Mouse (Mus musculus) bone marrow, adult 2 months (tissue): ENCODE results near the gene Dcaf11.

Source experiments
- CTCF ChIP-seq: fragments of 200-500 bp; IDR thresholded peaks from 2 replicates; pipeline ENCODE4 v1.5.1; 2011; ENCODE audit warnings: low read length, control low read depth; ENCODE audit not compliant: control insufficient read depth, insufficient read depth
- POLR2A ChIP-seq: fragments of 200-500 bp; IDR thresholded peaks from 2 replicates; pipeline ENCODE4 v1.6.1; 2011; ENCODE audit warnings: low read depth, mild to moderate bottlenecking, control low read depth, low read length, borderline replicate concordance; ENCODE audit not compliant: control insufficient read depth

GRCm38 (mm10) chr14:55515846-55516245 lies 44.0 kb upstream of the Dcaf11 start:
- no peak for TF ChIP-seq POLR2A
- TF ChIP-seq CTCF, result no peak
